Mouse (Mus musculus): Measurements from ENCODE around the gene Tubb3.

GRCm38 (mm10) chr8:123426511-123427509, 15.6 kb downstream of the Tubb3 start:
- TF ChIP-seq POLR2A (IDR thresholded peaks at IDR 0.05; ENCODE audit: low read depth, low read length), result no peak
- no peak for TF ChIP-seq CTCF (IDR thresholded peaks at IDR 0.05; ENCODE audit: borderline replicate concordance, insufficient read depth, low read length)
